Mouse (Mus musculus) thymus, adult 2 months (tissue): Measurements from ENCODE around the gene Shf.

Experiments used
- CTCF ChIP-seq: fragments of 200-500 bp; IDR thresholded peaks from 2 replicates; pipeline ENCODE4 v1.5.1; 2012; ENCODE audit warnings: mild to moderate bottlenecking, control low read depth, low read length, moderate library complexity, borderline replicate concordance; ENCODE audit not compliant: control insufficient read depth, poor library complexity, insufficient read depth; ENCODE audit errors: extremely low read depth
- POLR2A ChIP-seq: fragments of 200-500 bp; IDR thresholded peaks from 2 replicates; pipeline ENCODE4 v1.6.1; 2012; ENCODE audit warnings: mild to moderate bottlenecking, low read length, control low read depth, moderate library complexity; ENCODE audit not compliant: control insufficient read depth, poor library complexity, insufficient read depth; ENCODE audit errors: extremely low read depth

- TF ChIP-seq CTCF (no peak), POLR2A (peak; percentile 91)
These were observed at the start of gene Shf for GRCm38 (mm10) chr2:122368995-122369739.
